Mouse (Mus musculus) adrenal gland, postnatal 4 days (tissue): ENCODE results near the gene Olfr1220. TPM values are rescaled to one million over a fixed set of nuclear protein-coding genes. Genes with fewer than 3 reads are reported as not detected.

Experiments used
- DNase-seq, 2 experiments: peaks; one replicate each; pipeline ENCODE4 v3.0.0; 2021 to 2022; ENCODE audit warnings: low spot score in 2 of 2, mixed read lengths in 2 of 2
- long read RNA-seq, 2 experiments: library from polyadenylated mRNA; stranded (forward); transcript quantifications; one replicate each; pipeline ENCODE4 v2.0.0; 2021
- total RNA-seq, 2 experiments: library from RNA; stranded (reverse); gene quantifications; 2 replicates each; pipeline ENCODE4 v1.2.3; 2021

The Olfr1220 gene
- not detected for total RNA-seq
- long read RNA-seq, experiment 1, result 0 reads
- long read RNA-seq, experiment 2, result 0 reads

DNA sequence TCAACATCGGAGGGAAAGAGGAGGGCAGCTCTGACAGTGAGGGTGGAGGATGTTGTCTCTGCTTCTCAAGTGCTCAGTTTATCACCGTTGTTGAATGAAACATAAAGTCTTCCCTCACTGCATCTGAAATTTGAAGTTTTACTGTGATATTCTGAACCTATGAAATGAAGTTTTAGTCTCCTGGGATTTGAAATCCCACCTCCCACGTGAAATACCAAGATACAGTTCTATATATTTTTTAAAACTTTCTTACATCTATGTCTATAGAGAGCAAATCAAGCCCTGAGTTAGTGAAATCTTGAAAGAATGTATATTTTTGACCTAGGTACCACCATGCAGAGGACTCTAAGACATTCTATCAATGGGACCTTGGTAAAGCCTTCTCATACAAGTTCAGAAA is at the start of gene Olfr1220:
Gene Olfr1220, minus strand, starts transcription at position 101 of the 400 bp plus-strand sequence.
- DNase-seq, result no peak

DNA sequence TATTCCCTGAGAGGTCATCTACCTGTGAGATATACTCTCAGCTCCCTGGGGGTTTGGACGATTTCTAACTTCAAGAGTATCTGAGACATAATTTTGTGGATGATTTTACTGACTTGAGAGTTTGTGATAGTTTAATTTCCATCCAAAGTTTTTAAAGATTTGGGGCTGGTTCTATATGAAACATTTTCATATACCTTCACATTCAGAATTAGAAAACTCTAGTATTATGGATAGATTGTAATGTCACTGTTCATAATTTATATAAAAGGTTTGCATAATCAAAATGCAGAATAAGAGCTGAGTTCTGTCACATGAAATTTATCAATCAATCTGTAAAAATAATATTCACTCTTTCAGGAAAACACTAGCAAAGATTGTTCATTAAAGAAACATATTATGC is 44.8 kb upstream of the Olfr1220 start, which contains the start of gene Olfr1223:
Gene Olfr1223, minus strand, starts transcription at position 101 of the 400 bp plus-strand sequence.
- DNase-seq, result no peak

DNA sequence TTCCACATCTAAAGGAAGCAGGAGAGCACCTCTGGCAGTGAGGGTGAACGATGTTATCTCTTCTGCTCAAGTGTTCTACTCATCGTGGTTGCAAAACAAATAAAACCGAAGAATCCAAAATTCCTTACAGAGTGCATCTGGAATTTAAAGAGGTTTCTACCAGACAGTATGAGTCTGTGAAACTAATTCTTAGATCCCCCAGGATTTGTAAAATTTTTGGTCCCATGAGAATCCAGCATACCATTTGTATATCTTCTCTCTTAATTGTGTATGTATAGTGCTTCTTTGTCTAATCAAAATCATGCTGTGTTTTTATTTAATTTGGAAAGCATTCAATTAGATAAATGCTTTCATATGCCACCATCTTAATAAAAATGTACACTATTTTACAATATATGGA is 26.3 kb upstream of the Olfr1220 start, which contains the start of gene Olfr1222:
Gene Olfr1222, minus strand, starts transcription at position 101 of the 400 bp plus-strand sequence.
- DNase-seq, result no peak

DNA sequence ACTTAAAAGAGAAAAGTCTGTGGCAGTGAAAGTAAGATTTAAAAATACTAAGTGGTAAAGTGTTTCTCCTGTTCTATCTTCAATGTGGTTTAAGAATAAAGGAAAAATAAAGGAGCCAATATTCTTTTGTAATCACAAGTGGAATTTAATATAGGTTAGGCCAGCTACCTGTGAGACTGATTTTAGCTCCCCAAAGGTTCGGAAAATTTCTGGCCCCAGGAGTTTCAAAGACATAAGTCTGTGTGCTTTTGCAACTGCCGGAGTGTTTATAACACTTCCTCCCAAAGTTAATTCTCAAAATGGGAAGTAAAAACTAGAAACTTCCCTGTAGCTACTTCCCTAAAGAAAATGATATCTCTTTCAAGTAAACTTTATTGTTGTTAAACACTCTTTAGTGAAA is 10.5 kb upstream of the Olfr1220 start, which contains the start of gene Olfr1221:
Gene Olfr1221, minus strand, starts transcription at position 101 of the 400 bp plus-strand sequence.
- no peak for DNase-seq

DNA sequence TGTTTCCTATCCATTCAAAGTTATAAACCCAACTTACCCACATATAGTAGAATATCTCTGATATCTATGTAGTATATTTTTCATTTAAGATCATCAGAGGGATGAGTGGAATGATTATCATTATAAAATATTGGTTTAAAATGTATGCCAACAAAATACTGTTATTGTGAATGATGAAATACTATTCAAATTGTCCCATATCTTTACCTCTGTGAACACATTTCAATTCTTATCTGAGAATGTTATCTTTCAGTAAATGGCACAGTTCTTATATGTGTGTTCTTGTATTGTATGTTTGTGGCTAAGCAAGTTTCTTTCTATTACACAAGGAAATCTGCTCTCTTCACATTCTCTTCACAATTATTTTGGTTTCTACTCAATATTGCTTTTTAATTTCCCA is 984 bp downstream of the Olfr1220 start:
- DNase-seq, result no peak

- DNase-seq, result no peak
Measured at GRCm38 (mm10) chr2:89093848-89094247, 12.8 kb downstream of the Olfr1220 start.

DNA sequence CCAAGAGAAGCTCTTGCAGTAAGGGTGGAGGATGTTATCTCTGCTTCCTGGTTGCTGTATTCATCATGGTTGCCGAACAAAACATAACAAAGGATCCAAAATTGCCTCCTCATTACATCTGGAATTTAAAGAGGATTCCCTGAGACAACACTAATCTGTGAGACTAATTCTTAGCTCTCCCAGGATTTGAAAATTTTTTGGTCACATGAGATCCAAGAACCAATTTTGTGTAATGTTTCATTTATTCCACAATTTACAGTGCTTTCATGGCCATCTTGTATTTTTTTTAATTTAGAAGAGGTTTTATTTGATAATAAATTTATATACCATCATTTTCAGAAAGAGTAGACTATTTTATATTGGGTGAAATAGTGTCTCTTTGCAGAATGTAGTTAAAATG is 23.2 kb downstream of the Olfr1220 start, which contains the start of gene Olfr1219:
Gene Olfr1219, minus strand, starts transcription at position 101 of the 400 bp plus-strand sequence.
- DNase-seq, result no peak

DNA sequence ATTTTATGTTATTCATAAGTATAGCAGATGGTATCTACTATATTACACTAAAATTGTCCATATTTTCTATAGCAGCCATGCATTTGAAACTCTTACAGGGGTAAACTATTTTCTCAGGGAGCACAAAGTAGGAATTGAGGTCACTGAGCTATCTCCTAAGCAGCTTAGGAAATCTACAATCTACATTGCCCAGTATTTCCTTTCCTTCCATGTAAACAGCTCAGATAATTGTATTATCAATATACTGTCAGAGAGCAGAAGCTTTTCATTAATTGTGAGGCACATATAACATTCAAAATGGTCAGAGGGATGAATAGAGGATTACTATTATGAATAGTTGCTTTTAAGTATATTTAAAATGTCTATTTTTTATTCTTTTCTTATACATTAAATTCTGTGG is 25.1 kb downstream of the Olfr1220 start:
- no peak for DNase-seq

- DNase-seq, result no peak
Measured at GRCm38 (mm10) chr2:89061087-89061486, 45.5 kb downstream of the Olfr1220 start, which contains the start of gene Olfr1218. Olfr1218 (minus strand) TSS chr2:89061187.

Other genes with a start within 250 kb of the Olfr1220 start
- gene Olfr1206, start 243.6 kb downstream of the Olfr1220 start, total RNA-seq, result not detected
- not detected for gene Olfr1208, start 204.5 kb downstream of the Olfr1220 start, total RNA-seq
- not detected for gene Olfr1209, start 191.7 kb downstream of the Olfr1220 start, total RNA-seq
- gene Olfr1211, start 168.7 kb downstream of the Olfr1220 start, total RNA-seq, result not detected
- not detected for gene Olfr1212, start 152.9 kb downstream of the Olfr1220 start, total RNA-seq
- gene Gm13762, start 126.6 kb downstream of the Olfr1220 start, total RNA-seq, result not detected
- gene Olfr1214, start 114.2 kb downstream of the Olfr1220 start, total RNA-seq, result not detected
- gene Olfr1215, start 99.9 kb downstream of the Olfr1220 start, total RNA-seq, result not detected
- not detected for gene Olfr1216, start 88.5 kb downstream of the Olfr1220 start, total RNA-seq
- gene Olfr1217, start 74.8 kb downstream of the Olfr1220 start, total RNA-seq, result not detected
- not detected for gene Olfr1218, start 45.6 kb downstream of the Olfr1220 start, total RNA-seq
- gene Olfr1219, start 23.3 kb downstream of the Olfr1220 start, total RNA-seq, result not detected
- not detected for gene Olfr1221, start 10.4 kb upstream of the Olfr1220 start, total RNA-seq
- gene Olfr1222, start 26.2 kb upstream of the Olfr1220 start, total RNA-seq, result not detected
- gene Olfr1223, start 44.7 kb upstream of the Olfr1220 start, total RNA-seq, result not detected
- not detected for gene Olfr1224-ps1, start 57.3 kb upstream of the Olfr1220 start, total RNA-seq
- not detected for gene Olfr1225, start 67.8 kb upstream of the Olfr1220 start, total RNA-seq
- not detected for gene Olfr1226, start 93.2 kb upstream of the Olfr1220 start, total RNA-seq
- not detected for gene Olfr1228, start 147.2 kb upstream of the Olfr1220 start, total RNA-seq
- gene Olfr1229, start 181.2 kb upstream of the Olfr1220 start, total RNA-seq, result not detected
- not detected for gene Olfr1230, start 190.4 kb upstream of the Olfr1220 start, total RNA-seq
- not detected for gene Olfr1231, start 200.2 kb upstream of the Olfr1220 start, total RNA-seq
- gene Olfr1232, start 222.8 kb upstream of the Olfr1220 start, total RNA-seq, result not detected
- gene Olfr1233, start 235.6 kb upstream of the Olfr1220 start, total RNA-seq, result not detected